Mouse (Mus musculus) bone marrow macrophage, adult 2 months (primary cell): Measurements from ENCODE around the gene Utp3.

Experiments used
- CTCF ChIP-seq: IDR thresholded peaks from 2 replicates; pipeline ENCODE4 v1.5.1; 2012; ENCODE audit warnings: low read depth, mild to moderate bottlenecking, low read length, moderate library complexity
- POLR2A ChIP-seq: IDR thresholded peaks from 2 replicates; pipeline ENCODE4 v1.6.1; 2012; ENCODE audit warnings: mild to moderate bottlenecking, low read depth, low read length, borderline replicate concordance

- TF ChIP-seq CTCF = no peak
- no peak for TF ChIP-seq POLR2A
Measured at GRCm38 (mm10) chr5:88594173-88594569, 39.9 kb downstream of the Utp3 start.
